Mouse (Mus musculus): ENCODE results near the gene Msl3l2. TPM values are rescaled to one million over a fixed set of nuclear protein-coding genes. Genes with fewer than 3 reads are reported as not detected.

The Msl3l2 gene
- polyA plus RNA-seq, 1 experiment, result 6.6 TPM

DNA sequence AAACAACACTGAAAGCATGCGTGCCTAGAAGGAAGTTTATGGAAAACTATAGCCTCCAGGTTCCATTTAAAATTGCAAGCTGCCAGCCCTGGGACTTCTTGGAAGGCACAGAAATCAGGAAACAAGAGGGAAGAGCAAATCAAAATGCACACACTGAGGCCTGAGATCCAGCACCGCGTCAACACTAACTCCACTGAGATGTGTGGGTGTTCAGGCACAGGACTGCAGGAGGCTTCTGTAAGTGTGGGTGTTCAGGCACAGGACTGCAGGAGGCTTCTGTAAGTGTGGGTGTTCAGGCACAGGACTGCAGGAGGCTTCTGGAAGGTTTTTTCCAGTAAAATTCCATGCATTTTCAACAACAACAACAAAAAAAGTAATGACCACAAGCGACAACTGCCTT, 59.0 kb downstream of the Msl3l2 start:
- H3K4me1 ChIP-seq (ENCODE audit: control insufficient read depth, insufficient read depth, low read length), result peaks cover 2% of the 10 kb centered on the region; the same call in 1 of the 2 replicates
- H3K4me3 ChIP-seq (ENCODE audit: insufficient read depth, low read length), result no peak overlapping the region
- TF ChIP-seq CTCF (IDR thresholded peaks at IDR 0.05; ENCODE audit: borderline replicate concordance, insufficient read depth, low read length), result no peak
- TF ChIP-seq POLR2A (IDR thresholded peaks at IDR 0.05; ENCODE audit: low read depth, low read length), result no peak
- H3K27ac ChIP-seq (ENCODE audit: insufficient read depth, low read length), result no peak overlapping the region

Other genes starting within 250 kb of the Msl3l2 start
- 6.0 and 6.3 TPM in 2 replicates for gene Tbc1d32, start 121.8 kb downstream of the Msl3l2 start, polyA plus RNA-seq (2011; ENCODE audit: insufficient read length, low read depth, missing spikeins)

Measured in embryonic fibroblast, embryonic 13.5 days (primary cell).